Mouse (Mus musculus) intestine, embryonic 14.5 days (tissue): Measurements from ENCODE around the gene Hspa4. TPM values are rescaled to one million over a fixed set of nuclear protein-coding genes. Genes with fewer than 3 reads are reported as not detected.
"Not testable (repeated sequence)": the region's sequence is repeated elsewhere in the genome, so short reads cannot be mapped to it uniquely, and the experiment has no call there.

ENCODE experiments used
- ATAC-seq: fragments of 200-750 bp; cut with Nextera tagmentation; replicated peaks from 2 replicates; pipeline ENCODE4 v1.8.0; 2017; ENCODE audit warnings: low read depth, moderate number of reproducible peaks, moderate TSS enrichment, moderate library complexity; ENCODE audit not compliant: low FRiP score, low TSS enrichment
- DNase-seq: peaks from one replicate; pipeline ENCODE4 v3.0.0-alpha.2; 2018; ENCODE audit warnings: low spot score
- H3K27ac ChIP-seq: fragments of 300-500 bp; sonication (generic); 2 replicates; pipeline ENCODE4 v1.5.1; 2014; ENCODE audit warnings: low read depth, mild to moderate bottlenecking, control low read depth
- H3K27me3 ChIP-seq: fragments of 300-500 bp; sonication (generic); replicated peaks from 2 replicates; pipeline ENCODE4 v1.6.1; 2014; ENCODE audit warnings: low read length, control low read depth; ENCODE audit not compliant: control insufficient read depth, insufficient read depth
- H3K36me3 ChIP-seq: fragments of 300-500 bp; sonication (generic); 2 replicates; pipeline ENCODE4 v1.6.1; 2014; ENCODE audit warnings: low read length, control low read depth; ENCODE audit not compliant: control insufficient read depth, insufficient read depth
- H3K4me1 ChIP-seq: fragments of 300-500 bp; sonication (generic); replicated peaks from 2 replicates; pipeline ENCODE4 v1.6.1; 2014; ENCODE audit warnings: low read length, control low read depth, mixed read lengths; ENCODE audit not compliant: control insufficient read depth, insufficient read depth
- H3K4me2 ChIP-seq: fragments of 300-500 bp; sonication (generic); 2 replicates; pipeline ENCODE4 v1.6.1; 2014; ENCODE audit warnings: low read length
- H3K4me3 ChIP-seq: fragments of 300-500 bp; sonication (generic); 2 replicates; pipeline ENCODE4 v1.5.1; 2014; ENCODE audit warnings: low read depth, low read length, control low read depth, mixed read lengths
- H3K9ac ChIP-seq: fragments of 300-500 bp; sonication (generic); 2 replicates; pipeline ENCODE4 v1.6.1; 2014; ENCODE audit warnings: mild to moderate bottlenecking, low read length
- H3K9me3 ChIP-seq: fragments of 300-500 bp; sonication (generic); 2 replicates; pipeline ENCODE4 v1.6.1; 2016; ENCODE audit warnings: low read length, control low read depth; ENCODE audit not compliant: control insufficient read depth
- WGBS: fragments of 180-500 bp; shearing (Covaris S2); extraction: QIAGEN DNeasy Blood & Tissue Kit; methylation state at CpG from one replicate; pipeline ENCODE4 v1.1.7; 2014; 5-methylcytosine and 5-hydroxymethylcytosine counted together
- polyA plus RNA-seq: library from polyadenylated mRNA; unstranded; fragments of >200 nt; fragmentation: Nextera tagmentation; extraction: Ambion mirVana; gene quantifications from 2 replicates; pipeline ENCODE4 v1.2.1, GENCODE M21; 2014

Hspa4 gene
- polyA plus RNA-seq, 1 experiment from 2014 or later: 105 TPM

DNA sequence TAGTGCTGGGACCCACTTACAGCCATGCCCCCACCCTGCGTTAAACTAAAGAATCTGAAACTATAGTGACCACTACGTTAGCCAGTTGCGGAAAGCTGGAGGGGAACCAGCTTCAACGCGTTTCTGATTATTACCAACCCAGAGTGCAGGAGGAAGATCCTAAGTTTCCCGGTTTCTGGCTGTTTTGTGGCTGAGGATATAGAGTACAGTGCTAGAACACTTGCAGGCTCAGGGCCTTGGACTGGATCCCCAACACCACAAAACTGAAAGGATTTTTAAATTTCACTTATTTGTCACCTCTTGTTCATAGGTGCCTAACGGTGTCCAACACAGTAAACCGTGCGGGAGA lies 884 bp upstream of the Hspa4 start:
- Histone ChIP-seq H3K27me3 (no peaks in the 10 kb centered on the region), H3K9ac (peak overlapping the region; percentile 97), H3K4me2 (peak overlapping the region; percentile 84), H3K4me3 (peak overlapping the region; percentile 100), H3K4me1 (peaks cover 17% of the 10 kb centered on the region), H3K36me3 (peaks cover 7% of the 10 kb centered on the region; the same call in 1 of the 2 replicates), H3K9me3 (no peaks in the 10 kb centered on the region), H3K27ac (peak overlapping the region; percentile 98)
- no peak for ATAC-seq
- no peak for DNase-seq
- WGBS: 48% methylated on average over 9 of the region's 9 CpGs

GRCm38 (mm10) chr11:53299551-53300329 lies 517 bp downstream of the Hspa4 start:
- no peaks in the 10 kb centered on the region for H3K27me3 ChIP-seq
- H3K4me2 ChIP-seq: peak overlapping the region; percentile 72
- ATAC-seq: peak; percentile 74
- peaks cover 24% of the 10 kb centered on the region for H3K4me1 ChIP-seq
- peaks cover 7% of the 10 kb centered on the region; the same call in 1 of the 2 replicates for H3K36me3 ChIP-seq
- no peaks in the 10 kb centered on the region for H3K9me3 ChIP-seq
- DNase-seq: peak; percentile 83
- H3K9ac ChIP-seq: peak overlapping the region; percentile 97
- under 1% methylated on average over 64 of the region's 80 CpGs for WGBS
- H3K4me3 ChIP-seq: peak overlapping the region; percentile 100
- peak overlapping the region; percentile 98 for H3K27ac ChIP-seq

DNA sequence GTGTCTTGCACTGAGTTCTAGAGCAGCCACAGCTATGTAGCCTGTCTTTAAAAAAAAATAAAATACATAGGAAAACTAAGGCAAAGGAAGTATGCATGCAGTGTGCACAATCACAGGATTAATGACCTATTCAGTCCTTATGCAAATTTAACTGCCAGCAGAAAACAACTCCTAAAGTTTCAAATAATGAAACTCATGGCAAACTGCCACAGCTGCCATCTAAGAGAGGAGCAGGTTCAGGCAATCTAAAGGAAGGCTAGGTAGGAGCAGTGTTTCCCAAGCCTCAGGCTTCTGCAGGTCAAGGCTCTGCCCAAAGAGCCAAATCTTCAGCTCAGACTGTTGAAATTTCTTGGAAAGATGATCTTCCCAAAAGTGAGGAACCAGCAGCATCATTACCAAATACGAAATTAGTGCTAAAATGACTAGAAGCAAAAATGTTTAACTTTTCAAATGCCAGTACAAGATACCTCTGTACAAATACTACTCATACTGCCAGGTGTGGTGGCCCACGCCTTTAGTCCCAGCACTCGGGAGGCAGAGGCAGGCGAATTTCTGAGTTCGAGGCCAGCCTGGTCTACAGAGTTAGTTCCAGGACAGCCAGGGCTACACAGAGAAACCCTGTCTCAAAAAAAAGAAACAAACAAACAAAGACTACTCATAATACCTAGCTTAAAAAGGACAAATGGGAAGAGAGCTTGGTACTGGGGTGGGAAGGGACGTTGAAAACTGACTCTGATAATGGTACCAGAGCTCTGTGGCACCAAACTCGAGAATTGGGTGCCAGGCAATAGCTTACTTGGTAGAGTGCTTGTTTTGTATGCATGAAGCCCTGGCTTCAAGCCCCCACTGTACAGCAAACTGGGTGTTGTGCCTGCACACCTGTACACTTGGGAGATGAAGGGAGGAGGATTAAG lies 2.1 kb downstream of the Hspa4 start:
- Histone ChIP-seq H3K4me3 (peak overlapping the region; percentile 100), H3K9me3 (no peaks in the 10 kb centered on the region), H3K4me1 (peaks cover 24% of the 10 kb centered on the region), H3K27ac (no peak overlapping the region), H3K27me3 (no peaks in the 10 kb centered on the region), H3K9ac (peak overlapping the region; percentile 97), H3K36me3 (peaks cover 7% of the 10 kb centered on the region), H3K4me2 (peak overlapping the region; percentile 72)
- ATAC-seq (no peak), DNase-seq (no peak)
- 88% methylated on average over 7 of the region's 7 CpGs for WGBS

- WGBS: 65% methylated on average over 4 of the region's 4 CpGs
- H3K9ac ChIP-seq: no peak overlapping the region
- H3K4me3 ChIP-seq: no peak overlapping the region
- no peak overlapping the region for H3K4me2 ChIP-seq
- peaks cover 20% of the 10 kb centered on the region for H3K36me3 ChIP-seq
- H3K4me1 ChIP-seq: peaks cover 24% of the 10 kb centered on the region
- no peak for DNase-seq
- H3K27ac ChIP-seq: no peak overlapping the region
- no peak for ATAC-seq
- H3K27me3 ChIP-seq: no peaks in the 10 kb centered on the region
- H3K9me3 ChIP-seq: no peaks in the 10 kb centered on the region
Observed at GRCm38 (mm10) chr11:53296880-53297279, 3.4 kb downstream of the Hspa4 start.

DNA sequence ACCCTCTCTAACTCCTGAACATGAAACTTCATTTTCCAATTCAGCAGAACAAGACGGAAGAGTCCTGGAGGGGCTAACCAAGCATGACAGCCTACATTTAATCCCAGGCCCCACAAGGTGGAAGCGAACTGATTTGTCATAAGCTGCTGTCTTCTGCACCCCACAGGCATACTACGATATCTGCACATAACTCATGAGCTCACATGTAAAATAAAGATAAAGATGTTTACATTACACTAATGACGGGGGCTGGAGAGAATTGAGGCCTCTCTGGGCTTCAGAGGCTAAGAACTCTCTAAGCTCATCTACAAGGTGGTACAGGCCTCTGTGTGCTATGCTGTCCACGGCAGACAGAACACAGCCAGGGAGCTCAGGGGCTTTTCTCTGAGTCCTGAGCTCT lies 5.8 kb downstream of the Hspa4 start:
- DNase-seq: no peak
- no peak overlapping the region for H3K27ac ChIP-seq
- WGBS: 67% methylated on average over 5 of the region's 5 CpGs
- H3K4me3 ChIP-seq: no peak overlapping the region
- H3K9me3 ChIP-seq: no peaks in the 10 kb centered on the region
- H3K36me3 ChIP-seq: peaks cover 40% of the 10 kb centered on the region
- H3K4me2 ChIP-seq: no peak overlapping the region
- H3K27me3 ChIP-seq: no peaks in the 10 kb centered on the region
- peaks cover 17% of the 10 kb centered on the region for H3K4me1 ChIP-seq
- ATAC-seq: no peak
- no peak overlapping the region for H3K9ac ChIP-seq

GRCm38 (mm10) chr11:53290871-53291270 lies 9.4 kb downstream of the Hspa4 start:
- no peak overlapping the region for H3K27ac ChIP-seq
- no peaks in the 10 kb centered on the region for H3K27me3 ChIP-seq
- DNase-seq (no peak), ATAC-seq (no peak)
- H3K9ac ChIP-seq: no peak overlapping the region
- H3K36me3 ChIP-seq: peaks cover 69% of the 10 kb centered on the region
- H3K4me2 ChIP-seq: no peak overlapping the region
- H3K4me1 ChIP-seq: peaks cover 7% of the 10 kb centered on the region; the same call in 1 of the 2 replicates
- H3K4me3 ChIP-seq: no peak overlapping the region
- H3K9me3 ChIP-seq: no peaks in the 10 kb centered on the region
- 94% methylated on average over 11 of the region's 11 CpGs for WGBS

- peaks cover 76% of the 10 kb centered on the region for H3K36me3 ChIP-seq
Observed at GRCm38 (mm10) chr11:53290187-53290586, 10.1 kb downstream of the Hspa4 start.

DNA sequence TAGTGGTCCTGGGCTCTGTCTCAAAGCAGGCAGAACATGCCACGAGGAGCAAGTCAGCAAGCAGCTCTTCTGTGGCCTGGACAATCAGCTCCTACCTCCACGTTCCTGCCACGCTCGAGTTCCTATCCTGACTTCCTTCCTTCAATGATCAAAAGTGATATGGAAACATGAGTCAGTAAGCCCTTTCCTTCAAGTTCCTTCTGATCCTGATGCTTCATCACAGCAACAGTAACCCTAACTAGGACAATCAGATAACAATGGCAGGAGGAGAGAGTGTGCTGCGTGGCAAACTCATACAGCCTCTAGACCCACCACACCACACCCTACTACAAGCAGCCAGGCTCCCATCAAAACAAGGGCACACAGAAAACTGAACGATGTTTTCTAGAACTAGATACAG lies 14.4 kb downstream of the Hspa4 start:
- no peaks in the 10 kb centered on the region for H3K9me3 ChIP-seq
- H3K27ac ChIP-seq: no peak overlapping the region
- no peak overlapping the region for H3K4me3 ChIP-seq
- DNase-seq (no peak), ATAC-seq (no peak)
- WGBS: 87% methylated on average over 6 of the region's 6 CpGs
- no peaks in the 10 kb centered on the region for H3K27me3 ChIP-seq
- H3K4me1 ChIP-seq: no peaks in the 10 kb centered on the region
- H3K4me2 ChIP-seq: no peak overlapping the region
- peaks cover 96% of the 10 kb centered on the region for H3K36me3 ChIP-seq
- no peak overlapping the region for H3K9ac ChIP-seq

More at GRCm38 (mm10) chr11:53290187-53290586, 10.1 kb downstream of the Hspa4 start:
- not testable (repeated sequence) for H3K4me1 ChIP-seq, DNase-seq, H3K4me3 ChIP-seq, H3K9ac ChIP-seq, H3K4me2 ChIP-seq, H3K9me3 ChIP-seq, H3K27ac ChIP-seq, ATAC-seq, H3K27me3 ChIP-seq
- WGBS: 90% methylated on average over 2 of the region's 2 CpGs
